Comparison of ENCODE assay signal across 20 mouse cellular contexts in the genomic region with DNA sequence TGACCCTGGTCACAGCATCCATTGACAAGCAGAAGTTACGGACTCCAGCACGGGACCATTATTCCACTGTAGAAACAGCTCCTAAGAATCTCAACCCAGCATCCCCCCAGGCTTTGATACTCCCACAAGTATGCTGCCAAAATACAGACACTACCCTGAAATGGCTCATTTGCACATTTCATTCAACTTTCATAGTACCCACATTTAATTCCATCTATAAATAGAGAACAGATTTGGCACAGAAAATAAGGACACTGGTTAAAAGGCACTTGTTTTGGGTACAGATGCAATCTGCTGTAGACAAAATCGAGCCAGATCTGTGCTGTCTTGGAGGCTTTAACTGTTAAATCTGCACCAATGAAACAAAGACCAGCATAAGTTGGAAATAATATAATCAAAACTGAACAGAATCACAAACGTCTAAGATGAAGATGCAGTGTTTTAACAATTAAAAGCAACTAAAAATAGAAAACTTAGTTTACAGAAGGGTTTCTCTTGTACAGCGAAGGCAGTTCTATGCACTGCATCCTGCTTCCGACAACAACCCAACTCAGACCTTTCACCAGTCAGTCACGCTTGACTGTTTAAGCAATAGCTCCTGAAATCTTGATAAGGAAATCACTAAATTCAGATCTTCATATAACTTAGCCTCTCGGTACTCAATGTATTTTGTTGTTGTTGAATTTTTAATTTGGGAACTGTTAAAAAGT.
DNase-seq lines count a peak whose midpoint lies in the region; ATAC-seq and TF ChIP-seq lines count a peak whose summit lies in the region.
"Had no signal": no experiment of that assay in that cellular context is flagged by ENCODE, and none has a peak within 500 bp of the region (broad histone marks: within the 10 kb centered on the region; RNA-seq: fewer than 3 reads in every experiment).

No protein-coding gene starts in this region.

- no peak for ATAC-seq in hindbrain, postnatal 0 days
- no peak for ATAC-seq in hindbrain, embryonic 11.5 days (ENCODE audit: low FRiP score)
- ATAC-seq in neural tube, embryonic 15.5 days (ENCODE audit: low FRiP score) = no peak
- ATAC-seq in forebrain, postnatal 0 days = peak; percentile 91
- no peak for ATAC-seq in cerebellum, adult (ENCODE audit: insufficient number of reproducible peaks, low FRiP score, low TSS enrichment)

- no peak overlapping the region for H3K4me3 ChIP-seq in hindbrain, postnatal 0 days (ENCODE audit: low read length)
- H3K4me3 ChIP-seq in hindbrain, embryonic 11.5 days (ENCODE audit: low read depth, low read length) = no peak overlapping the region
- H3K4me3 ChIP-seq in neural tube, embryonic 15.5 days (replicated peaks) = no peak overlapping the region
- H3K4me3 ChIP-seq in forebrain, postnatal 0 days (ENCODE audit: low read depth, low read length) = no peak overlapping the region
- H3K4me3 ChIP-seq: erythroblast, embryonic 14.5 days; gastrocnemius, adult 2 months; heart, embryonic 13.5 days; limb, embryonic 10.5 days; neural tube, embryonic 13.5 days; stomach, embryonic 15.5 days had no signal

- no peak overlapping the region; the same call in 1 of the 2 replicates for H3K27ac ChIP-seq in hindbrain, postnatal 0 days
- no peak overlapping the region for H3K27ac ChIP-seq in hindbrain, embryonic 11.5 days (ENCODE audit: low read depth, low read length)
- H3K27ac ChIP-seq in neural tube, embryonic 15.5 days (replicated peaks) = 0 out of 2 replicates have a peak overlapping the region, but pooled peaks have one; percentile 9
- H3K27ac ChIP-seq in forebrain, postnatal 0 days (ENCODE audit: low read depth, low read length) = no peak overlapping the region
- H3K27ac ChIP-seq: gastrocnemius, adult 2 months; heart, embryonic 13.5 days; limb, embryonic 10.5 days; neural tube, embryonic 13.5 days; stomach, embryonic 15.5 days had no signal

- H3K9ac ChIP-seq in hindbrain, postnatal 0 days (replicated peaks; ENCODE audit: low read length) = no peak overlapping the region
- H3K9ac ChIP-seq in hindbrain, embryonic 11.5 days (ENCODE audit: low read depth, low read length) = no peak overlapping the region
- no peak overlapping the region for H3K9ac ChIP-seq in neural tube, embryonic 15.5 days (replicated peaks)
- H3K9ac ChIP-seq in forebrain, postnatal 0 days = no peak overlapping the region
- H3K9ac ChIP-seq: heart, embryonic 13.5 days; neural tube, embryonic 13.5 days; stomach, embryonic 15.5 days had no signal

- no peak for TF ChIP-seq CTCF in hindbrain, postnatal 0 days (IDR thresholded peaks at IDR 0.05; ENCODE audit: low read depth)
- no peak for TF ChIP-seq CTCF in forebrain, postnatal 0 days (IDR thresholded peaks at IDR 0.05; ENCODE audit: low read depth)

- peaks cover 4% of the 10 kb centered on the region for H3K36me3 ChIP-seq in hindbrain, postnatal 0 days (ENCODE audit: insufficient read depth, low read length)
- no peaks in the 10 kb centered on the region for H3K36me3 ChIP-seq in hindbrain, embryonic 11.5 days (ENCODE audit: control insufficient read depth, insufficient read depth, low read length)
- peaks cover 22% of the 10 kb centered on the region for H3K36me3 ChIP-seq in neural tube, embryonic 15.5 days
- H3K36me3 ChIP-seq in forebrain, postnatal 0 days (ENCODE audit: insufficient read depth) = peaks cover 8% of the 10 kb centered on the region

- no peaks in the 10 kb centered on the region for H3K27me3 ChIP-seq in hindbrain, postnatal 0 days (ENCODE audit: insufficient read depth, low read length)
- H3K27me3 ChIP-seq in hindbrain, embryonic 11.5 days (ENCODE audit: control insufficient read depth, insufficient read depth, low read length) = no peaks in the 10 kb centered on the region
- H3K27me3 ChIP-seq in neural tube, embryonic 15.5 days (replicated peaks) = no peaks in the 10 kb centered on the region
- no peaks in the 10 kb centered on the region for H3K27me3 ChIP-seq in forebrain, postnatal 0 days (ENCODE audit: insufficient read depth, low read length)
- H3K27me3 ChIP-seq: heart, embryonic 13.5 days; neural tube, embryonic 13.5 days; stomach, embryonic 15.5 days had no signal

- H3K9me3 ChIP-seq in hindbrain, postnatal 0 days (ENCODE audit: low read length) = no peaks in the 10 kb centered on the region
- H3K9me3 ChIP-seq in hindbrain, embryonic 11.5 days (ENCODE audit: control insufficient read depth, low read length) = no peaks in the 10 kb centered on the region
- H3K9me3 ChIP-seq in neural tube, embryonic 15.5 days (replicated peaks) = no peaks in the 10 kb centered on the region
- no peaks in the 10 kb centered on the region for H3K9me3 ChIP-seq in forebrain, postnatal 0 days (ENCODE audit: low read length)
- H3K9me3 ChIP-seq: heart, embryonic 13.5 days; limb, embryonic 10.5 days; neural tube, embryonic 13.5 days; stomach, embryonic 15.5 days had no signal

- WGBS in hindbrain, postnatal 0 days = 68% methylated on average over 8 of the region's 8 CpGs
- WGBS in hindbrain, embryonic 11.5 days = 96% methylated on average over 8 of the region's 8 CpGs
- 81% methylated on average over 8 of the region's 8 CpGs for WGBS in neural tube, embryonic 15.5 days
- WGBS in forebrain, postnatal 0 days = 33% methylated on average over 8 of the region's 8 CpGs

- DNase-seq in hindbrain, postnatal 0 days (ENCODE audit: low spot score) = peak; percentile 48
- no peak for DNase-seq in hindbrain, embryonic 11.5 days (ENCODE audit: low spot score)
- no peak for DNase-seq in neural tube, embryonic 10.5 days (ENCODE audit: extremely low spot score, low spot score)
- DNase-seq in forebrain, postnatal 0 days = peak; percentile 70
- peak; percentile 77 for DNase-seq in telencephalon, adult 2 months (ENCODE audit: low read depth, low spot score)
- DNase-seq: adrenal gland, postnatal 36 days; gastrocnemius, adult 2 months; heart, postnatal 36 days; kidney, adult 2 months; kidney, postnatal 14 days; lung, adult 2 months; lung, postnatal 36 days had no signal

- 0 out of 2 replicates have a peak overlapping the region, but pooled peaks have one; percentile 3 for H3K4me2 ChIP-seq in hindbrain, postnatal 0 days (ENCODE audit: low read depth, low read length)
- H3K4me2 ChIP-seq in hindbrain, embryonic 11.5 days (replicated peaks; ENCODE audit: low read depth, low read length) = no peak overlapping the region
- H3K4me2 ChIP-seq in neural tube, embryonic 15.5 days = no peak overlapping the region
- no peak overlapping the region for H3K4me2 ChIP-seq in forebrain, postnatal 0 days (ENCODE audit: low read depth)
- H3K4me2 ChIP-seq: heart, embryonic 13.5 days; liver, embryonic 11.5 days; neural tube, embryonic 13.5 days; stomach, embryonic 15.5 days had no signal

- H3K4me1 ChIP-seq in hindbrain, postnatal 0 days (ENCODE audit: insufficient read depth, low read length) = no peaks in the 10 kb centered on the region
- H3K4me1 ChIP-seq in hindbrain, embryonic 11.5 days (replicated peaks; ENCODE audit: control insufficient read depth, insufficient read depth, low read length) = no peaks in the 10 kb centered on the region
- H3K4me1 ChIP-seq in neural tube, embryonic 15.5 days = 0 out of 2 replicates have a peak, but pooled peaks cover 2% of the 10 kb centered on the region
- 0 out of 2 replicates have a peak, but pooled peaks cover 6% of the 10 kb centered on the region for H3K4me1 ChIP-seq in forebrain, postnatal 0 days (ENCODE audit: insufficient read depth)
- H3K4me1 ChIP-seq: limb, embryonic 10.5 days; neural tube, embryonic 13.5 days had no signal

Comparison
In these comparisons a context has a peak if more than half of its experiments do, and no peak if none do; other contexts are left out.
1. DNase-seq: peak in hindbrain, postnatal 0 days (single experiment), forebrain, postnatal 0 days (single experiment) and telencephalon, adult 2 months (single experiment); none in hindbrain, embryonic 11.5 days (single experiment) and neural tube, embryonic 10.5 days (single experiment).